Mouse (Mus musculus) olfactory bulb, adult 2 months (tissue): ENCODE measurements at regions not wholly inside any gene's neighbourhood (a gene's known extent, or its start where the extent isn't known, plus 50 kb on each side); places are given as distances from the start of the nearest gene placed in this dataset.

Source experiments
- CTCF ChIP-seq: fragments of 200-500 bp; IDR thresholded peaks from 2 replicates; pipeline ENCODE4 v1.5.1; 2012; ENCODE audit warnings: low read depth, mild to moderate bottlenecking, low read length, moderate library complexity; ENCODE audit not compliant: insufficient read depth
- POLR2A ChIP-seq: fragments of 200-500 bp; IDR thresholded peaks from 2 replicates; pipeline ENCODE4 v1.6.1; 2012; ENCODE audit warnings: mild to moderate bottlenecking, low read depth, low read length, moderate library complexity; ENCODE audit not compliant: insufficient read depth

GRCm38 (mm10) chr8:64348082-64348646 is 142.1 kb upstream of the Tll1 start:
- TF ChIP-seq POLR2A (no peak), CTCF (no peak)
